Mouse (Mus musculus) left cerebral cortex, adult 9 months (tissue): ENCODE measurements at regions not wholly inside any gene's neighbourhood (a gene's known extent, or its start where the extent isn't known, plus 50 kb on each side); places are given as distances from the start of the nearest gene placed in this dataset.
"Not testable (repeated sequence)": the region's sequence is repeated elsewhere in the genome, so short reads cannot be mapped to it uniquely, and the experiment has no call there.

ENCODE experiments used
- DNase-seq, 2 experiments: peaks; one replicate each; pipeline ENCODE4 v3.0.0; 2022; ENCODE audit warnings: low spot score in 2 of 2

DNA sequence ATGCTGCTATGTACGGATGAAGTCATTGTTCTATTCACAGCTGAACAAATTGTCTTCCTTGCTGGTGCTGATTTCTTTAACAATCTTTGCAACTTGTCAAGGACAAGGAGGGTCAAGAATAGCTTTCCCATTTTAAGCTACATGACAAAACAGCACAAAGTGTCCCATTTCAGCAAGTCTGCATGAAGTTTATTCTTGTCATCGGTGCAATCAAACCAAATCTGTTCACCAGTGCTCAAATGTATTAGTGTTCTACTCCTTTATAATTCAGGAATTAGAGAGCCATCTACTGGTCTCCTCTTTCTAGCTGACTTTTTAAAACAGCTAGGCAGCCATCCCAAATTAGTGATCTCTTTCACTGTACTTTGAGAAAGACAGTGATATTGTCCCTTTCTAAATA lies 1040.8 kb downstream of the Galc start:
- DNase-seq: peak; percentile 49 to 63

DNA sequence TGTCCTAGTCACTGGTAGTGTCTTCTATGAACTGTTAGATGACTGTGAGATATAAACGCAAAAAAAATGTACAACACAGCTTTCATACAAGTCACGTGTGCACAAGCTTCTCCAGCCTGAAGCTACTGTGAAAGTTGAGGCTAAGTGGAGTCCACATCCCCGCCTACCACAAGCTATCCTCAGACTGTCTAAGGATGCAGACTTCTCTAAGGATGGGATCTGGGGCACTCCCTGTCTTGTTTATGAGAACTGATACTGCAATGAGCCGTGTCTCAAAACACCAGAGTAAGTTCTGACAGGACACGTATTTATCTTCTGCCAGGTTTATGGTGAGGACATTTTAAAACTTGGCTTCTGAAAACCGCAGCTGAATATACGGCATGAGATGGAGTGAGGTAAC lies 1041.7 kb downstream of the Galc start:
- DNase-seq: no peak

DNA sequence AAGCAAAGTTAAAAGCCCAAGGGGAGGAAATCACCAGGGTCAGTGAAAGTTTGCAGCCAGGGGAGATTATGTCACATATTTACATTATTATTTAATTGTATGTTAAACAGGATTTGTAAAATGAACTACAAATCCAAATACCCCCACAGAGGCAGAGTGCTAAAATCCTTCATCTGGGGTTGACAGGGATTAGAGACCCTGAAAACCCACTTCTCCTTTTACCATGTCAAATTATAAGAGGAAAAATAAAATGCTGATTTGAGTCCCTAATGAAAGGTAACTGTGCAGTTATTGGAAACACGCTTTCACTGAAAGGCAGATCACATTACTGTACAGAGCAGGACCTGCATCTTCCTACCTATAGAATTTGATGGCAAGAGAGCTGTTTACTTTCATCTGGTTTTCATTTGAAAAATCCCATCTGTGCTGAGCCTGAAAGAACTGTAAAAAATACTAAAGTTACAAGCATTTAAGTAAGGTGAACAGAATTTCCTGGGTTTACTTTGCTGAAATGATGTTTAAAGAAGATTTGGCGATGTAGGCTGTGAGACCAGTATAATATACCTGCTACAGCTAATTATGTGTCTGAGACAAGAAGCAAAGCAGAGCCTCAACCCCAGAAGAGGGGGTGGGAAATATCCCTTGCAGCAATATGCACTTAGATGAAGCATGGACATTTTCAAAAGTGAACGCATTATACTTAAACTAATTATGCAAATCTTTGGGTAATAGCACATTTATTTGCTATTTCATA lies 1055.4 kb downstream of the Galc start:
- no peak for DNase-seq

DNA sequence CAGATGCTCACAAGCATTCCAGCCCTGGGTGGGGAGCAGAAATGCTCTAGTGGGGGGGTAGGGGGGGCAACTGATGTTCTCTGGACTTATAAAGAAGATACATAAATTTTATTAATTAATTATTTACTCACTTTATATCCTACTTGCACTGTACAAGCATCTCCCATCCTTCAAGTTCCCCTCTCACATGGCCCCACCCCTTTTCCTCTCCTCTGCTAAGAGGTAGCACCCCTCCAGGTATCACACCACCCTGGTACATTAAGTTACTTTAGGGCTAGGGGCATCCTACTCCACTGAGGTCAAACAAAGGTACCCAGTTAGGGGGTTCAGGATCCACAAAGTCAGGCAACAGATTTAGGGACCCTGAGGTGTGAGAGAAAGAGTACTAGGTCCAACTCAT lies 1097.4 kb downstream of the Galc start:
- DNase-seq: no peak

DNA sequence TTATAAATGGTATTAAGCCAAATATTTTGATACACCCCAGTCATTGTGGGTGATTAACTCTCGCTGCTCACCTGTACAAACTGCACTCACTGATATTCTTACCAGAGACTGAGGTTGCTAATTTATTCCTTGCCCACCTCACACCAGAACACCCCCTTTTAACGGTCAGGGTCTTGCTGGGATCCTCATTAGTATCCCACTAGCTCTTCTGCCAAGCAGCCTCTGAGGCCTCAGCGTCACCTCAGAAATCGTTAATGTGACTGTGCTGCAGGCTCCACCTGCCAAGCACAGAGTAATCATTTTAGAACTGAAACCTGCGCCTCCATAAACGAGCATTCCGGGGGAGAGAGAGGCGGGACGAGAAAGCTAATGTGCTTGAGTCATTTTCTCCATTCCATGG lies 1097.8 kb downstream of the Galc start:
- no peak for DNase-seq

DNA sequence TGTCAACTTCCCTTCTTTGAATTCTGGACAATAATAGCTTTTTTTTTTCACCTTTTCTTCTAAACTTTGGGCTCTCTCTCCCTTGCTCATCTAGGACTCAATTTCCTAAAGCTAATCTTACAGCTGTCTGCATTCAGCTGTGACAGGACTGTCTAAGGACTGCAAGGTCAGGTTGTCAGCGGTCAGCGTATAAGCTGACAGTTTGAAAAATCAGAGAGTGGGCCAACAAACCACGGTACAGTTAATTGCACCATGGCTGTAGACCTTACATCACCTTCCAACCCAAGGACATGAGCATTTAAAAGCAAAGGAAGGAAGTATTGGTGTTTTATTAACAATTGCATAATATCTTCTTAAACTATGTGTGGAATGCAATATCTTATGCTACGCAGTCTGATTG lies 1100.9 kb downstream of the Galc start:
- no peak for DNase-seq

DNA sequence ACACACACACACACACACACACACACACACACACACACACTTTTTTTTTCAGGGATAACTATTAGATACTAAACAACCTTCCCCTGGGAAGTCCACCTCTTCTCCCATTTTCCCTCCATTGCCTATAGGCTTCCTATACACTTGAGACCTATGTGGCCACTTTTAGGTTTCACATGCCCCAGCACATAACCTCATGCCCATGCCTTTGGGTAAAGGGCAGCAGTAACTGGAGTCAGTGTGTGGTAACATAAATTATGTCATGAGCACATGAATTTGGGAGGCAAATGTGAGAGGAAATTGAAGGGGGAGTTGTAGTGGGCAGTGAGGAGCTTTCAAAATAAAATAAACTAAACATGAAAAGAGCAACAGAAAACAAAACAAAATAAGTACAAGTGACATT lies 1101.5 kb downstream of the Galc start:
- no peak for DNase-seq

DNA sequence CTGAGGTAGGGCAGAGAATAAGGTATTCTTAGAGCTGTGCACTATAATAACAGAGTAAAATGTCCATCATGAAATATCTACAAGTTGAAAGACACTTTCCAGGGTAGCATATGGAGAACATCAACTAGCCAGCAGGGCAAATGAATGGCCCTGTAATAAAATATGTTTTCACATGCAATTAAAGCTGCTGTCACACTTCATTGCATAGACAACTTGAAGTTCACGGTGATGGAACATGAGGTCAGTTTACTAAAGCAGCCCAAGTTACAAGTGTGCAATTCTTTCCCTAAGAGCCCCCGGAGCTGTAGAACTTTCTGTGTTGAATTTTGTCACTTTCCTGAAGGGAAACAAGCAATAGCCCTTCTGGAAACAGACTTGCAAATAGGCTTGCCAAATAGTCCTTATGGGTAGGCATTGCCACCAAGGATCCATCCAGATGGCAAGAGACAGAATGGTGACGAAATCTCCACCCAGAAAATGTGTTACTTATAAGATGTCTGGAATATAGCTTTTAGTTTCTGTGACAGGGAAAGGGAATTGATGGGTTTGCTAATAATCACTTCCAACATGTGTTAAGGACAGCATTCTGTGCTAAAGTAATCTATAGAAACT lies 1102.7 kb downstream of the Galc start:
- peak in 1 of 2 experiments; percentile 19 for DNase-seq

DNA sequence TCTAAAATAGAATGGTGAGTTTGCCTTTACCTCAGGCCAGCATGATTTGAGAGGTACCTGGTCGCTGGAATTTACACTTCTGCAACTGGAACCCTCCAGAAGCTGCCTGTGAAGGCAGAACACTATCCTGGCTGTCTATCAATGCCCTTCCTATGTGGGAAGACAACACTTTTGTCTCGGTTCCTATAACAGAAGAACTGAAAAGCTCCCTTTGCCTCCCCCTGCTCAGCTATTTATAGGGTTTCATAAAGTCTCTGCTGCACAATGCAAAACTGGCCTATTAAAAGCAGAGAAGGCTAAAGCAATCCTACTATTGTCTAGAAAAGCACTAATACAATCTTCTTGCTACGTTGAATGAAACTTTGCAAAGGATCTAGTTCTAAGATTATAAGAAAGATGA lies 1116.5 kb downstream of the Galc start:
- peak; percentile 10 to 13 for DNase-seq

DNA sequence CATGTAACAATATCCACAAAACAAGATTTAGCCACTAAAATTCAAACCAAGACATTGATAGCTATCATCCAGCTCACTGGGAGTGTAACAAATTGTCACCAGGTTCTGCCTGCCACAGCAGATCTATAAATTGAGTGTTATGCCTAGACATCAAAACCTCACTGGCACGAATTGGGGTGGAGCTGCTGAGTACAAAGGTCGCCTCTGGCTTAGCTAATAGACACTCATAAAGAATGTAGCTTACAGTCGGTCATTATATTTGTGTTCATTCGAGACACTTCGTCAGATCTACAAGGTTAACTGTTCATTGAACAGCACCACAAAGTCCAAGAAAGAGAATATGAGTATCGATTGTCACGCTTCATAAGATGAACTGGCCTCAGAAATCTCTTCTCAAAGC lies 1121.3 kb downstream of the Galc start:
- DNase-seq: no peak

DNA sequence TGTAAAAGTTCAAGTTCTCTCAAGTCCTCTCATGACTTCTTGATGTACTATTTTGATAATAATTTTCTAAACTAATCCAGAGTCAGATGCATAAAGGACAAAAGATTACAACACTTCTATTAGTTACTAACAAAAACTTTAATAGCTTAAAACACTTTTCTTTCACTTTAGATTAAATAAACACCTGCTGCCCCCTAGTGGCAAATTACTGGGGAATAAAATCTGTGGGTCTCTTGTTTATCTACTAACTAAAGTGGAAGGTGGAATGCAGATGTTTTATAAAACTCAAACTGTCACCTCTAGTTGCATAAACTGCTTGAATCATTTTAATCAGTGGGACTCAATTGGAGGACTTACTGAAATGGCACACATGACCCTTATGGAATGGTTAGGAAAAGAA lies 1129.0 kb downstream of the Galc start:
- peak in 1 of 2 experiments; percentile 24 for DNase-seq

DNA sequence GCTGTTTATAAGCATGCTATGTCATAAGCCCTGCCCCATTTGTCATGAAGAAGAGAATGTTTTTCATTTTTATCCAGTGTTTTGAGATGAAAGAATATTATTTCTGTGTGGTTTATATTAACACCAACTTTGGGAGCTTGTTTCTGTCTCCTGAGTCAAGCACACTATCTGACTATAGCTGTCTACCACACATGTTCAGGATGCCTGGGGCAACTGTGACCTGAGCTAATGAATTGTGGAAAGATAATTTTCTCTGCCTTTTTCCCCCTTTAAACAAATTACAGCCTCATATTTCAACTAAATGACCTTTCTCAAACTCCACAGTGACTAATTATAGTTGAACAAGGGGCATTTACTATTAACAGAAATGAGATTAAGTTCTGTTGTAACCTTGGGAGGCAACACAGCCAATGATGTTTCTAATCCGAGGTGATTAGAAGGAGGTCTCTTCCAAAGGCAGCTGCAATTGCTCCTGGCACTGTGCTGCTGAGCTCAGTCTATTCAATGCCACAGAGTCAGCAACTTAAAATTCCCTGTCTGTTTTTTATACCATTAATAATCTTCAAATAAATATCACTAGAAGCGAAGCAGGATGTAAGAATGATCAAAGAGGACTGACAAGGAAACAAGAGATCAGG lies 1168.6 kb downstream of the Galc start:
- DNase-seq: no peak

DNA sequence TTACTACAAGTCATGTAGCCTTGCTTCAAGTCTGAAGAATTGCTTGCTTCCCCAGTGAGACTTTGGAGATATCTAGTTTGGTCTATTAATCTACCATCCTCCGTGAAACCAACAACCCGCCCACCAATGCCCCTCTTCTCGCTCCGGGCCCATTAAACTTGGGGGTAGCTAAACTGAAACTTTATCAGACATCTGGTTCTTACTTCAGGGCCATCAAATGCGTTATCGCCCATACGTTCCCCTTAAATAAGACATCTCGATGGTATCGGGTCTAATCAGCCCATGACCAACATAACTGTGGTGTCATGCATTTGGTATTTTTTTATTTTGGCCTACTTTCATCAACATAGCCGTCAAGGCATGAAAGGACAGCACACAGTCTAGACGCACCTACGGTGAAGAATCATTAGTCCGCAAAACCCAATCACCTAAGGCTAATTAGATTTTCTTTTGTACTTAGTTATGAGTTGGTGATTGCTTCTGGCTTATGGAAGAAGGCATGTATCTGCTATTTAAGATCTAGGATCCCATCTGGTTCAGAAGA lies 1197.8 kb downstream of the Galc start:
- DNase-seq: not testable (repeated sequence)

DNA sequence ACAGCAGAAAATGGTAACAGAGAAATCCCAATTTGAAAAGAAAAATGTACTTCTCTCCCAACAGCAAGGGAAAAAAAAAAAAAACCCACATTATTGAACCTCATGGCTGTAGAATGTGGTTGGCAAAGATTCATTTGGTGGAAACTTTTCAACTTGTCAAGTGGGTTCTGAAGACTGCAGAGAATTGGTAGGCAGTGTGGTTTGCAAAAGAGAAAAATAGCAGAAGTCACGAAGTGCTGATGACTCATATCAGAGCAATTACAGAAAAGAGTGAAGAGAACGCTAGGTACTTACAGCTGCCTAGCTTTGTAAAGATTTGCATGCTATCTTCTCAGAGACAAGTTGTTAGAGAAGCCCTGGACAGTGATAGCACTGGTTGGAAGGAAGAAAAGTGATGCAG lies 1211.6 kb downstream of the Galc start:
- DNase-seq: peak; percentile 42 to 73
